Mouse (Mus musculus) heart, embryonic 15.5 days (tissue): ENCODE data around the gene Gm10234. TPM values are rescaled to one million over a fixed set of nuclear protein-coding genes. Genes with fewer than 3 reads are reported as not detected.

Experiments
- ATAC-seq: fragments of 200-750 bp; cut with Nextera tagmentation; replicated peaks from 2 replicates; pipeline ENCODE4 v1.8.0; 2017; ENCODE audit warnings: low read depth, moderate TSS enrichment; ENCODE audit not compliant: insufficient number of reproducible peaks, insufficient read depth, low FRiP score
- H3K27ac ChIP-seq: fragments of 300-500 bp; sonication (generic); 2 replicates; pipeline ENCODE4 v1.5.1; 2015; ENCODE audit warnings: mild to moderate bottlenecking, inconsistent platforms
- H3K27me3 ChIP-seq: fragments of 300-500 bp; sonication (generic); 2 replicates; pipeline ENCODE4 v1.6.1; 2015; ENCODE audit warnings: inconsistent platforms
- H3K36me3 ChIP-seq: fragments of 300-500 bp; sonication (generic); 2 replicates; pipeline ENCODE4 v1.6.1; 2015; ENCODE audit warnings: mild to moderate bottlenecking, inconsistent platforms
- H3K4me1 ChIP-seq: fragments of 300-500 bp; sonication (generic); replicated peaks from 2 replicates; pipeline ENCODE4 v1.6.1; 2015; ENCODE audit warnings: inconsistent platforms
- H3K4me2 ChIP-seq: fragments of 300-500 bp; sonication (generic); 2 replicates; pipeline ENCODE4 v1.6.1; 2015; ENCODE audit warnings: inconsistent platforms, mild to moderate bottlenecking, moderate library complexity
- H3K4me3 ChIP-seq: fragments of 300-500 bp; sonication (generic); 2 replicates; pipeline ENCODE4 v1.5.1; 2015; ENCODE audit warnings: mild to moderate bottlenecking, inconsistent platforms
- H3K9ac ChIP-seq: fragments of 300-500 bp; sonication (generic); 2 replicates; pipeline ENCODE4 v1.6.1; 2015; ENCODE audit warnings: mild to moderate bottlenecking, inconsistent platforms
- H3K9me3 ChIP-seq: fragments of 300-500 bp; sonication (generic); replicated peaks from 2 replicates; pipeline ENCODE4 v1.6.1; 2016; ENCODE audit warnings: inconsistent platforms
- whole genome bisulfite sequencing: fragments of 180-500 bp; shearing (Covaris S2); methylation state at CpG from one replicate; pipeline ENCODE4 v1.1.7; 2015; ENCODE audit warnings: mixed read lengths; 5-methylcytosine and 5-hydroxymethylcytosine counted together
- polyA plus RNA-seq: library from polyadenylated mRNA; unstranded; fragments of >200 nt; fragmentation: Nextera tagmentation; extraction: Ambion mirVana; gene quantifications from 2 replicates; pipeline ENCODE4 v1.2.1, GENCODE M21; 2015

Gene Gm10234
- polyA plus RNA-seq, 1 experiment from 2014 or later, result not detected

- Histone ChIP-seq H3K4me2 (no peak overlapping the region), H3K4me3 (no peak overlapping the region), H3K9me3 (no peaks in the 10 kb centered on the region), H3K27ac (no peak overlapping the region), H3K36me3 (no peaks in the 10 kb centered on the region), H3K9ac (no peak overlapping the region), H3K4me1 (peaks cover 3% of the 10 kb centered on the region; the same call in 1 of the 2 replicates), H3K27me3 (no peaks in the 10 kb centered on the region)
- 70% methylated on average over 4 of the region's 4 CpGs for WGBS
- no peak for ATAC-seq
Observed at GRCm38 (mm10) chr6:95371811-95372210, 49.9 kb downstream of the Gm10234 start.

Other genes with a start within 250 kb of the Gm10234 start
- 0.59 and 1.7 TPM in 2 replicates for gene Kbtbd8, start 204.9 kb upstream of the Gm10234 start, polyA plus RNA-seq